ENCODE assay signal across 8 mouse cellular contexts in genomic region chr17:25013606-25014501, GRCm38 (mm10). TPM values are rescaled to one million over a fixed set of nuclear protein-coding genes. Genes with fewer than 3 reads are reported as not detected.
DNase-seq lines count a peak whose midpoint lies in the region; ATAC-seq and TF ChIP-seq lines count a peak whose summit lies in the region.

No protein-coding gene starts in this region.

- H3K36me3 ChIP-seq in hindbrain, embryonic 15.5 days = peaks cover 31% of the 10 kb centered on the region
- peaks cover 44% of the 10 kb centered on the region for H3K36me3 ChIP-seq in liver, embryonic 13.5 days

- H3K4me3 ChIP-seq in layer of hippocampus, adult 2 months = peak overlapping the region; percentile 98
- H3K4me3 ChIP-seq in hindbrain, embryonic 15.5 days = peak overlapping the region; percentile 88
- peak overlapping the region; percentile 100 for H3K4me3 ChIP-seq in liver, embryonic 13.5 days (replicated peaks)

- peak overlapping the region; percentile 87 for H3K27ac ChIP-seq in layer of hippocampus, adult 2 months
- peak overlapping the region; percentile 73 for H3K27ac ChIP-seq in hindbrain, embryonic 15.5 days (replicated peaks)
- peak overlapping the region; percentile 95 for H3K27ac ChIP-seq in liver, embryonic 13.5 days

- no peaks in the 10 kb centered on the region for H3K9me3 ChIP-seq in hindbrain, embryonic 15.5 days
- H3K9me3 ChIP-seq in liver, embryonic 13.5 days (replicated peaks) = no peaks in the 10 kb centered on the region

- peak overlapping the region; percentile 97 for H3K4me2 ChIP-seq in hindbrain, embryonic 15.5 days
- peak overlapping the region; percentile 90 for H3K4me2 ChIP-seq in liver, embryonic 13.5 days

- no peak for TF ChIP-seq CTCF in layer of hippocampus, adult 2 months (conservative IDR thresholded peaks at IDR 0.05)

- no peaks in the 10 kb centered on the region for H3K27me3 ChIP-seq in hindbrain, embryonic 15.5 days
- H3K27me3 ChIP-seq in liver, embryonic 13.5 days = no peaks in the 10 kb centered on the region

- no peak for ATAC-seq in hindbrain, embryonic 15.5 days (ENCODE audit: low FRiP score, low read depth)
- no peak for ATAC-seq in liver, embryonic 13.5 days (ENCODE audit: low read depth)

- DNase-seq in layer of hippocampus, adult 2 months (ENCODE audit: low spot score in 2 of 2) = no peak
- no peak for DNase-seq in layer of hippocampus, adult 8-10 months (ENCODE audit: low spot score in 2 of 2)
- peak; percentile 14 for DNase-seq in c-Kit-positive CD71-negative TER-119-negative erythroid progenitor cells, embryonic 14.5 days (ENCODE audit: low read depth)
- DNase-seq in forelimb bud, embryonic 11.5 days (ENCODE audit: low read depth, low spot score) = peak; percentile 13
- peak; percentile 43 for DNase-seq in liver, embryonic 13.5 days
- DNase-seq in natural killer cell, adult 2 months (ENCODE audit: low spot score in 2 of 2) = peak; percentile 18 to 29
- DNase-seq in testis, postnatal 14 days (ENCODE audit: low spot score) = peak; percentile 48

- H3K4me1 ChIP-seq in hindbrain, embryonic 15.5 days (replicated peaks) = peaks cover 49% of the 10 kb centered on the region
- H3K4me1 ChIP-seq in liver, embryonic 13.5 days (replicated peaks) = peaks cover 41% of the 10 kb centered on the region

- WGBS in hindbrain, embryonic 15.5 days = under 1% methylated on average over 69 of the region's 81 CpGs
- under 1% methylated on average over 81 of the region's 81 CpGs for WGBS in liver, embryonic 13.5 days (ENCODE audit: insufficient replicate concordance)

- peak overlapping the region; percentile 89 for H3K9ac ChIP-seq in hindbrain, embryonic 15.5 days
- peak overlapping the region; percentile 99 for H3K9ac ChIP-seq in liver, embryonic 13.5 days

RNA-seq across cellular contexts. Expression of gene Cramp1l, which starts 1.7 kb away (rescaled TPM):
- total RNA-seq in layer of hippocampus, adult 2 months (2021) = 10 to 100 TPM; 25.2 to 30.7 TPM
- 10 to 100 TPM; 25.2 to 28.6 (median 26.7) TPM for total RNA-seq in layer of hippocampus, adult 8-10 months (2022)
- polyA plus RNA-seq in hindbrain, embryonic 15.5 days (2015; fragmentation: Nextera tagmentation; extraction: Ambion mirVana) = 6.3 and 6.7 TPM in 2 replicates
- 2.8 and 3.8 TPM in 2 replicates for polyA plus RNA-seq in liver, embryonic 13.5 days (2015; fragmentation: Nextera tagmentation; extraction: Ambion mirVana)

RNA-seq across cellular contexts. Expression of gene Ift140, which starts 2.0 kb away (rescaled TPM):
- total RNA-seq in layer of hippocampus, adult 2 months (2021) = 10 to 100 TPM; 23.5 to 25.0 TPM
- total RNA-seq in layer of hippocampus, adult 8-10 months (2022) = 10 to 100 TPM; 22.1 to 25.1 (median 23.5) TPM
- polyA plus RNA-seq in hindbrain, embryonic 15.5 days (2015; fragmentation: Nextera tagmentation; extraction: Ambion mirVana) = 18.8 and 20.0 TPM in 2 replicates
- polyA plus RNA-seq in liver, embryonic 13.5 days (2015; fragmentation: Nextera tagmentation; extraction: Ambion mirVana) = 94.4 and 99.3 TPM in 2 replicates

RNA-seq across cellular contexts. Expression of gene Jpt2, which starts 53.4 kb away (rescaled TPM):
- 1 to 10 TPM; 4.4 to 6.1 TPM for total RNA-seq in layer of hippocampus, adult 2 months (2021)
- 1 to 10 TPM; 5.5 to 8.8 (median 7.9) TPM for total RNA-seq in layer of hippocampus, adult 8-10 months (2022)
- polyA plus RNA-seq in hindbrain, embryonic 15.5 days (2015; fragmentation: Nextera tagmentation; extraction: Ambion mirVana) = 101 and 112 TPM in 2 replicates
- 75.1 and 86.8 TPM in 2 replicates for polyA plus RNA-seq in liver, embryonic 13.5 days (2015; fragmentation: Nextera tagmentation; extraction: Ambion mirVana)

Comparison
In these comparisons a context has a peak if more than half of its experiments do, and no peak if none do; other contexts are left out.
1. DNase-seq: peak in c-Kit-positive CD71-negative TER-119-negative erythroid progenitor cells, embryonic 14.5 days (single experiment), forelimb bud, embryonic 11.5 days (single experiment), liver, embryonic 13.5 days (single experiment), natural killer cell, adult 2 months (2 of 2) and testis, postnatal 14 days (single experiment); none in layer of hippocampus, adult 2 months (0 of 2) and layer of hippocampus, adult 8-10 months (0 of 2).
2. Peak in every context shown above with its lines, with median percentiles within 50 percentile points of each other: H3K27ac ChIP-seq and H3K4me3 ChIP-seq.